Mouse (Mus musculus): Measurements from ENCODE around the gene Nhlrc2.

Gene Nhlrc2

DNA sequence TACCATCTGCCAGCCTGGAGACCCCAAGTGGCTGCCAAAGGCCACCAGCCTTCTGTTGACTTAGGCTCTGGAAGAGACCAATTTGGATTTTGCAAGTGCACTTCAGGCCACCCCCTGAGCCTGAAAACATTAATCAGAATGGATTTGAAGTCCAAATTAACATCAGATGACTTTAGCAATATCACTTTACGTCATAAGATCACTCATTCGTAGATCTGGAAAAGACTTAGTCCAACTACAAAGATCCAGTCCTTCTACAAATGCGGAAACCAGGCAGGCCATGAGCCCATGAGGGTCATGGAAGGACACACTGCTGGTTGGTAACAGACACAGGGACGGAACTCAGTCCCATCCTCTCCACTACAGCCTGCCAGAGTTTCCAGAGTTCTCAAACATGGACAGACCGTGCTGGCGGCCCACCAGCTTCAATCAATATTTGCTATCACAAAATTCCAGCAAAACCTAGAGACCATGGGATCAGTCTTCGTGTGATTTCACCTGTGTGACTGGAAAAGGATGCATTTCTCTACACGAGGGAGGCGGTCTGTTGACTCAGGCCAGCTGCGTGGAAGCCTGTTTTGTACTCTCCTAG, 79.9 kb downstream of the Nhlrc2 start:
- no peak for DNase-seq (ENCODE audit: low read depth)

GRCm38 (mm10) chr19:56629647-56630046, 81.6 kb downstream of the Nhlrc2 start:
- DNase-seq (ENCODE audit: low read depth): no peak

DNA sequence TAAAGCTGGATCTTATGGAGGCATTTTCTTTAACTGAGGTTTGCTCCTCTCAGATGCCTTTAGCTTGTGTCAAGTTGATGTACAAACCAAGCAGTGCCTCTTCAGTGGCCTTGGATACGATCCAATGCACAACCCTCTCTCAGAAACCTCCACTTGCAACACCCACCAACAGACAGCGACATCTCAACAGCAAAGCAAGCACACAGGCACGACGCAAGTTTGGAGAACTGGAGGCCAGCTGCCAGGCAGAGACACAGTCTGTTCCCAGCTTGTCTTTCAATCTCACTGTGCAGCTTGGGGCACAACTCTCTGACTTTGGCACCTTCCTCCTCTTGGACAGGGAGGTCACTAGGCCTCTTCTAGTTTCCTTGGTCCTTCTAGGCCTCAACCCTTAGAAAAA, 83.0 kb downstream of the Nhlrc2 start:
- DNase-seq (ENCODE audit: low read depth): no peak

DNA sequence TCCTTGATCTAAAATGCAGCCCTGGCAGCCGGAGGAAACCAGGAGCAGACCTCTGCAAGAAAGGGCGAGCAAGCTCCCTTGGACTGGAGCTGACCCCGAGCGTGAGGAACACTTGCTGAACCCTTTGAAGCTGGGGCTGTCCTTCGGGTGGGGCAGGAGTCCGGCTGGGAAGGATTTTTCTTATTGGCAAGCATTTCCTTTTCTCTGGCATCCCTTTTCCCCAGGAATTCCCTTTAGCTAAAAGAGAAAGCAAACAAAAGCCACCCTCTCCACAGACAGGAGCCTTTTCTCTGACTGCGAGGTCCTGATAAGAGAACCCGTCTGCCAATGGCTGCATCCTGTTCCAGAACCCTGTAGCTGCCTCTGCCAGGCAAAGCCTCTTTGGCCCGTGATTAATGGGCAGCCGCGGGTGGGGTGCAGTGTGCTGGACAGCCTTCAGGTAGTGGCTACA, 83.4 kb downstream of the Nhlrc2 start:
- no peak for DNase-seq (ENCODE audit: low read depth)

DNA sequence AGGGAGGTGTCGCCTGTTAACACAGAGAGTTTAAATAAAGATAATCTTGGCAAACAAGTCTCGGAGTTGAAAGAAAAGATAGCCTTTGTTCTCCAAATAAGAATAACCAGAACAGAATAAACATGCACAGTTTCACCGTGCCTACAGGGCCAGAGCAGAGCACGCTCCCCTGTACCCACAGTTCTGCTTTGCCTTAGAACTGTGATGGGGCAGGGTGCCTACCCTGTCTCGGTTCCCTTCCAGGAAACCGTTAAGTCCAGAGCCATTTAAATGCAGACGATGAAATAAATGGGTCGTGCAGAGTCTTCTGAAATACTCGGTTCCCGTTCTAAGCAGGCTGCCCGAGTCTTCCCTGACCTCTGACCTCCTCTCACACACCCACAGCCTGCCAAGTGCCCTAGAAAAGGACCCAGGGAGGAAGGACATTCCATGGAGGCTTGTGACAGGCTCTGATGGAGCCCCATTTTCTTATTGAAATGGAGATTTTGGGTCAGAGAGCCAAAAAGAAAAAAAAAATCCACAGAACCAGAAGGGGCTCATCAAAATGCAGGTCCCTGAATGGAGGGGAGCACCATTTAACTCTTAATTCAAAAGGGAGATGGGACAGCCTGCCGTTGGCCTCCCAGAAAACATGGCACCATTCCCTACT, 89.1 kb downstream of the Nhlrc2 start:
- no peak for DNase-seq (ENCODE audit: low read depth)

GRCm38 (mm10) chr19:56637684-56638049, 89.6 kb downstream of the Nhlrc2 start:
- DNase-seq (ENCODE audit: low read depth): no peak

DNA sequence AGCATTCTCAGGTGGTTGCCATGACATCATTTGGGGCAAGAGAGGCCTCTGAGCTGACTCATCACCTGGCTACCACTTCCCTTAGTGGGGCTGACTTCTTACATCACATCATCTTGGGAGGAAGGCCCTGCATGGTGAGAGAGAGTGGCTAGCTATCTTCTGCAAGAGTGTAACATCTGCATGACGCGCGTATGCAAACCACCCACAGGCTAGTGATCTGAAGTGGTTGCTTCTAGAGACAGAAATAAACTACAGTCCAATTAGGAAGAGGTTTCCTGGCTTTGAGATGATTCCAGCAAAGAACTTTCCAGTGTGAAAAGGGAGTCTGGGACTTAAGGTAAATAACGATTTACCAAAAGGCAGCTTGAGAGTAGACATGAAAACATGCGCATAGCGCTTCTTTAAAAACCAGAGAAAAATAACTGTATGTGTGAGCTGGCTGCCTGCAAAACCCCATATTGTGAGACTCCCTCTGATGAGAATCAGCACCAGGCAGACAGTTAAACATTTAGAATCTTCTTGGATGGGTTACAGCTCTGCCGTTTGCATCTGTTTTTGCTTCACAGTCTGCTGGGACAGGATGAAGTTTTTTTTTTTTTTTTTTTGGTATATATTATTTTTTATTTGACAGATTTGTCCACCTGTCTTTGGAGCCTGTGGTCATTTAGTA, 99.5 kb downstream of the Nhlrc2 start:
- peak; percentile 28 for DNase-seq (ENCODE audit: low read depth)

GRCm38 (mm10) chr19:56651262-56651661, 103.2 kb downstream of the Nhlrc2 start:
- DNase-seq (ENCODE audit: low read depth): no peak

- no peak for DNase-seq (ENCODE audit: low read depth)
Observed at GRCm38 (mm10) chr19:56652034-56652962, 104.2 kb downstream of the Nhlrc2 start.
